Mouse (Mus musculus): Measurements from ENCODE around the gene Serp2. TPM values are rescaled to one million over a fixed set of nuclear protein-coding genes. Genes with fewer than 3 reads are reported as not detected.

Gene Serp2
- total RNA-seq (2017), result not detected in 2 replicates

GRCm38 (mm10) chr14:76556852-76557208, at the start of gene Serp2:
Serp2 (minus strand) TSS chr14:76556889.
- ATAC-seq (replicated peaks in 1 of 2; ENCODE audit: insufficient read depth in 1 of 2, low FRiP score in 2 of 2, low TSS enrichment in 1 of 2, low read depth in 1 of 2, poor library complexity in 2 of 2, severe bottlenecking in 2 of 2), result peak in 1 of 2 experiments; percentile 43; a peak in 2 of 4 replicates

GRCm38 (mm10) chr14:76605931-76606534, 49.3 kb upstream of the Serp2 start:
- no peak for ATAC-seq (replicated peaks in 1 of 2; ENCODE audit: insufficient read depth in 1 of 2, low FRiP score in 2 of 2, low TSS enrichment in 1 of 2, low read depth in 1 of 2, poor library complexity in 2 of 2, severe bottlenecking in 2 of 2)

- ATAC-seq (replicated peaks in 1 of 2; ENCODE audit: insufficient read depth in 1 of 2, low FRiP score in 2 of 2, low TSS enrichment in 1 of 2, low read depth in 1 of 2, poor library complexity in 2 of 2, severe bottlenecking in 2 of 2), result peak; percentile 21 to 42; a peak in 3 of 4 replicates
Measured at GRCm38 (mm10) chr14:76604012-76604411, 47.3 kb upstream of the Serp2 start.

- ATAC-seq (replicated peaks in 1 of 2; ENCODE audit: insufficient read depth in 1 of 2, low FRiP score in 2 of 2, low TSS enrichment in 1 of 2, low read depth in 1 of 2, poor library complexity in 2 of 2, severe bottlenecking in 2 of 2), result no peak
Measured at GRCm38 (mm10) chr14:76601654-76602053, 45.0 kb upstream of the Serp2 start.

GRCm38 (mm10) chr14:76600391-76600790, 43.7 kb upstream of the Serp2 start:
- no peak for ATAC-seq (replicated peaks in 1 of 2; ENCODE audit: insufficient read depth in 1 of 2, low FRiP score in 2 of 2, low TSS enrichment in 1 of 2, low read depth in 1 of 2, poor library complexity in 2 of 2, severe bottlenecking in 2 of 2)

- ATAC-seq (replicated peaks in 1 of 2; ENCODE audit: insufficient read depth in 1 of 2, low FRiP score in 2 of 2, low TSS enrichment in 1 of 2, low read depth in 1 of 2, poor library complexity in 2 of 2, severe bottlenecking in 2 of 2), result no peak
Measured at GRCm38 (mm10) chr14:76599706-76600105, 43.0 kb upstream of the Serp2 start.

- peak; percentile 85 to 88 for ATAC-seq (replicated peaks in 1 of 2; ENCODE audit: insufficient read depth in 1 of 2, low FRiP score in 2 of 2, low TSS enrichment in 1 of 2, low read depth in 1 of 2, poor library complexity in 2 of 2, severe bottlenecking in 2 of 2)
Measured at GRCm38 (mm10) chr14:76598518-76599216, 42.0 kb upstream of the Serp2 start.

GRCm38 (mm10) chr14:76597751-76598150, 41.1 kb upstream of the Serp2 start:
- ATAC-seq (replicated peaks in 1 of 2; ENCODE audit: insufficient read depth in 1 of 2, low FRiP score in 2 of 2, low TSS enrichment in 1 of 2, low read depth in 1 of 2, poor library complexity in 2 of 2, severe bottlenecking in 2 of 2), result no peak

- no peak for ATAC-seq (replicated peaks in 1 of 2; ENCODE audit: insufficient read depth in 1 of 2, low FRiP score in 2 of 2, low TSS enrichment in 1 of 2, low read depth in 1 of 2, poor library complexity in 2 of 2, severe bottlenecking in 2 of 2)
Measured at GRCm38 (mm10) chr14:76595048-76595859, 38.6 kb upstream of the Serp2 start.

GRCm38 (mm10) chr14:76594351-76594885, 37.7 kb upstream of the Serp2 start:
- no peak for ATAC-seq (replicated peaks in 1 of 2; ENCODE audit: insufficient read depth in 1 of 2, low FRiP score in 2 of 2, low TSS enrichment in 1 of 2, low read depth in 1 of 2, poor library complexity in 2 of 2, severe bottlenecking in 2 of 2)

GRCm38 (mm10) chr14:76593630-76594193, 37.0 kb upstream of the Serp2 start:
- no peak for ATAC-seq (replicated peaks in 1 of 2; ENCODE audit: insufficient read depth in 1 of 2, low FRiP score in 2 of 2, low TSS enrichment in 1 of 2, low read depth in 1 of 2, poor library complexity in 2 of 2, severe bottlenecking in 2 of 2)

- no peak for ATAC-seq (replicated peaks in 1 of 2; ENCODE audit: insufficient read depth in 1 of 2, low FRiP score in 2 of 2, low TSS enrichment in 1 of 2, low read depth in 1 of 2, poor library complexity in 2 of 2, severe bottlenecking in 2 of 2)
Measured at GRCm38 (mm10) chr14:76592721-76593120, 36.0 kb upstream of the Serp2 start.

- no peak for ATAC-seq (replicated peaks in 1 of 2; ENCODE audit: insufficient read depth in 1 of 2, low FRiP score in 2 of 2, low TSS enrichment in 1 of 2, low read depth in 1 of 2, poor library complexity in 2 of 2, severe bottlenecking in 2 of 2)
Measured at GRCm38 (mm10) chr14:76592090-76592489, 35.4 kb upstream of the Serp2 start.

GRCm38 (mm10) chr14:76590134-76590533, 33.4 kb upstream of the Serp2 start:
- no peak for ATAC-seq (replicated peaks in 1 of 2; ENCODE audit: insufficient read depth in 1 of 2, low FRiP score in 2 of 2, low TSS enrichment in 1 of 2, low read depth in 1 of 2, poor library complexity in 2 of 2, severe bottlenecking in 2 of 2)

GRCm38 (mm10) chr14:76589671-76590070, 33.0 kb upstream of the Serp2 start:
- no peak for ATAC-seq (replicated peaks in 1 of 2; ENCODE audit: insufficient read depth in 1 of 2, low FRiP score in 2 of 2, low TSS enrichment in 1 of 2, low read depth in 1 of 2, poor library complexity in 2 of 2, severe bottlenecking in 2 of 2)

- no peak for ATAC-seq (replicated peaks in 1 of 2; ENCODE audit: insufficient read depth in 1 of 2, low FRiP score in 2 of 2, low TSS enrichment in 1 of 2, low read depth in 1 of 2, poor library complexity in 2 of 2, severe bottlenecking in 2 of 2)
Measured at GRCm38 (mm10) chr14:76585831-76586405, 29.2 kb upstream of the Serp2 start.

- ATAC-seq (replicated peaks in 1 of 2; ENCODE audit: insufficient read depth in 1 of 2, low FRiP score in 2 of 2, low TSS enrichment in 1 of 2, low read depth in 1 of 2, poor library complexity in 2 of 2, severe bottlenecking in 2 of 2), result no peak
Measured at GRCm38 (mm10) chr14:76583985-76584384, 27.3 kb upstream of the Serp2 start.

All from hematopoietic stem cell, adult 5-6 weeks (primary cell).